Mouse (Mus musculus) bone marrow macrophage, adult 2 months (primary cell): ENCODE results near the gene Pik3r5.

Experiments used
- CTCF ChIP-seq: IDR thresholded peaks from 2 replicates; pipeline ENCODE4 v1.5.1; 2012; ENCODE audit warnings: low read depth, mild to moderate bottlenecking, low read length, moderate library complexity
- POLR2A ChIP-seq: IDR thresholded peaks from 2 replicates; pipeline ENCODE4 v1.6.1; 2012; ENCODE audit warnings: mild to moderate bottlenecking, low read depth, low read length, borderline replicate concordance

DNA sequence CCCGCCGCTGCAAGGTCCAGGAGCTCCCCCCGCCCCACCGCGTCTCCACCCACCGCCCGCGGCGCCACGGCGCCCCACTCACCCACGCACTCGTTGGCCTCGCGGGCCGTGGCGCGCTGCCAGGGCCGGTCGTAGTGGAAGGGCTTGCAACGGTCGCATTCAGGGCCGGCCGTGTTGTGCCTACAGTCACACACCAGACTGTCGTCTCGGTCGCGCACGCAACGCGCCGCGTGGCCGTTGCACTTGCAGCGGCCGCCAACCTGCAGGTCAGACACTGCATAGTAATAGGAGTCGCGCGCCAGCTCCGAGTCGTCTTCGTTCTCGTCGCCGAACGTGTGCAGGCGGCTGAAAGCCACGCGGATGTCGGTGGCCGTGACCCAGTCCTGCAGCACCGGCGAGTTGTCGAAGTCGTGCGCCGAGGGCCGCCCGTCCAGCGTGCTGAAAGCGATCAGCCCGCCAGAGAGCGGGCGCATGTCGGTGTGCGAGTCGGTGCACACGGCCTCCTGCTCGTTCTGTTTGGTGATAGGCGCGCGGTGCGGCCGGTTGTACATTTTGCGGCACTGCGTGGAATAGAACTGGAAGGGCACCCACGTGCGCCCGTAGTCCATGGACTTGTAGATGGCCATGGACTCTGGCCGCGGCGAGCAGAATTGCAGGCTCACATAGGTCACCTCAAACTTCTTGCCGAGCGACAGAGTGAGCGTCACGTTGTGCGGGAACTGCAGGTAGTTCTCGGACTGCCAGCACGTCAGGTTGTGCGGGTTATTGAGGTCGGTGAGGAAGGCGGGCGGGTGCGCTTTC is 46.7 kb upstream of the Pik3r5 start:
- TF ChIP-seq CTCF (no peak), POLR2A (no peak)
